Mouse (Mus musculus) midbrain, embryonic 14.5 days (tissue): ENCODE data around the gene Fem1b. TPM values are rescaled to one million over a fixed set of nuclear protein-coding genes. Genes with fewer than 3 reads are reported as not detected.
"Not testable (repeated sequence)": the region's sequence is repeated elsewhere in the genome, so short reads cannot be mapped to it uniquely, and the experiment has no call there.

Source experiments
- ATAC-seq: fragments of 200-750 bp; cut with Nextera tagmentation; 2 replicates; pipeline ENCODE4 v1.8.0; 2017; ENCODE audit warnings: moderate number of reproducible peaks, moderate library complexity; ENCODE audit not compliant: low FRiP score, low TSS enrichment
- DNase-seq: peaks from one replicate; pipeline ENCODE4 v3.0.0-alpha.2; 2015
- H3K27ac ChIP-seq: fragments of 300-500 bp; sonication (generic); replicated peaks from 2 replicates; pipeline ENCODE4 v1.5.1; 2014; ENCODE audit warnings: mild to moderate bottlenecking, low read depth, low read length, moderate library complexity
- H3K27me3 ChIP-seq: fragments of 300-500 bp; sonication (generic); 2 replicates; pipeline ENCODE4 v1.6.1; 2014; ENCODE audit warnings: low read length, control low read depth, mixed read lengths; ENCODE audit not compliant: control insufficient read depth, insufficient read depth
- H3K36me3 ChIP-seq: fragments of 300-500 bp; sonication (generic); 2 replicates; pipeline ENCODE4 v1.6.1; 2014; ENCODE audit warnings: low read length, control low read depth; ENCODE audit not compliant: control insufficient read depth, insufficient read depth
- H3K4me1 ChIP-seq: fragments of 300-500 bp; sonication (generic); 2 replicates; pipeline ENCODE4 v1.6.1; 2014; ENCODE audit warnings: mild to moderate bottlenecking, antibody characterized with exemption, low read length, control low read depth; ENCODE audit not compliant: control insufficient read depth, insufficient read depth
- H3K4me2 ChIP-seq: fragments of 300-500 bp; sonication (generic); 2 replicates; pipeline ENCODE4 v1.6.1; 2014; ENCODE audit warnings: mild to moderate bottlenecking, low read length, moderate library complexity
- H3K4me3 ChIP-seq: fragments of 300-500 bp; sonication (generic); replicated peaks from 2 replicates; pipeline ENCODE4 v1.5.1; 2014; ENCODE audit warnings: low read depth, low read length
- H3K9ac ChIP-seq: fragments of 300-500 bp; sonication (generic); replicated peaks from 2 replicates; pipeline ENCODE4 v1.6.1; 2014; ENCODE audit warnings: mild to moderate bottlenecking, low read length, moderate library complexity
- H3K9me3 ChIP-seq: fragments of 300-500 bp; sonication (generic); 2 replicates; pipeline ENCODE4 v1.6.1; 2016; ENCODE audit warnings: low read length, control low read depth, mixed read lengths; ENCODE audit not compliant: control insufficient read depth
- WGBS: fragments of 180-500 bp; shearing (Covaris S2); extraction: QIAGEN DNeasy Blood & Tissue Kit; methylation state at CpG from one replicate; pipeline ENCODE4 v1.1.7; 2014; 5-methylcytosine and 5-hydroxymethylcytosine counted together
- polyA plus RNA-seq: library from polyadenylated mRNA; unstranded; fragments of >200 nt; fragmentation: Nextera tagmentation; extraction: Ambion mirVana; gene quantifications from 2 replicates; pipeline ENCODE4 v1.2.1, GENCODE M21; 2014

The Fem1b gene
- polyA plus RNA-seq, 1 experiment from 2014 or later: 103 TPM

DNA sequence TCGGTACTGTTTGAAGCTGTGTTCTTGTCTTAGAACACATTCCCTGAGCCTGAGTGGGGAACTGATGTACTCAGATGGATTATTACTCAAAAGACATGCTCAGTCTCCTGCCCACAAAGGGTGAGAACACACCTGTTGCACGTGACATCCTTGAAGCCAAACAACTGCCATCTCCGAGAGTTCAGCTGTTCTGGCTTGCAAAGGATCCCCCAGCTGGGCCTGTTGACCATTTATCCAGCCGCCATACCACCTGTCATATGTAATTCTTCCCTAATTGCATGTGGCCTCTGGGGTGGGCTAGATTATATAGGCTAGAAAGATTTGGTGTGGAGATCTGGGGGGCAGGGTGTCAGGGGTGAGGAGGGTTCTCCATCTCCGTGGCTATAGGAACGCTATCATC lies 9.1 kb upstream of the Fem1b start:
- no peaks in the 10 kb centered on the region for H3K9me3 ChIP-seq
- WGBS: 92% methylated on average over 6 of the region's 6 CpGs
- no peak overlapping the region for H3K27ac ChIP-seq
- no peaks in the 10 kb centered on the region for H3K36me3 ChIP-seq
- DNase-seq: no peak
- no peaks in the 10 kb centered on the region for H3K27me3 ChIP-seq
- H3K4me2 ChIP-seq: no peak overlapping the region
- no peak overlapping the region for H3K4me3 ChIP-seq
- ATAC-seq: no peak
- H3K9ac ChIP-seq: no peak overlapping the region
- H3K4me1 ChIP-seq: peaks cover 6% of the 10 kb centered on the region

DNA sequence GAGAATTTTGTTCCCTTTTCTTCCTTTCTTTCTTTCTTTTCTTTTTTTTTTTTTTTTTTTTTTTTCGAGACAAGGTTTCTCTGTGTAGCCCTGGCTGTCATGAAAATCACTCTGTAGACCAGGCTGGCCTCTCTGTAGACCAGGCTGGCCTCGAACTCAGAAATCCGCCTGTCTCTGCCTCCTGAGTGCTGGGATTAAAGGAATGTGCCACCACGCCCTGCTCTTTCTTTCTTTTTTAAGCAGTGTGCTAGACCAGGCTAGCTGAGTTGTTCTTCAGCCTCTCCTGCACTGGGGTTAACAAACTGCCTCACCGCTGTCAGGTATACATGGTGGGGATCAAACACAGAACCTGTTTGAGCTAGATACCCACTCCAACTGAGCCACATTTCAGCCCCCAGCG lies 8.2 kb upstream of the Fem1b start:
- H3K4me1 ChIP-seq, H3K27me3 ChIP-seq, H3K9ac ChIP-seq, H3K27ac ChIP-seq, H3K9me3 ChIP-seq, H3K36me3 ChIP-seq, H3K4me2 ChIP-seq, H3K4me3 ChIP-seq, ATAC-seq, DNase-seq: not testable (repeated sequence)
- WGBS: 84% methylated on average over 6 of the region's 6 CpGs

DNA sequence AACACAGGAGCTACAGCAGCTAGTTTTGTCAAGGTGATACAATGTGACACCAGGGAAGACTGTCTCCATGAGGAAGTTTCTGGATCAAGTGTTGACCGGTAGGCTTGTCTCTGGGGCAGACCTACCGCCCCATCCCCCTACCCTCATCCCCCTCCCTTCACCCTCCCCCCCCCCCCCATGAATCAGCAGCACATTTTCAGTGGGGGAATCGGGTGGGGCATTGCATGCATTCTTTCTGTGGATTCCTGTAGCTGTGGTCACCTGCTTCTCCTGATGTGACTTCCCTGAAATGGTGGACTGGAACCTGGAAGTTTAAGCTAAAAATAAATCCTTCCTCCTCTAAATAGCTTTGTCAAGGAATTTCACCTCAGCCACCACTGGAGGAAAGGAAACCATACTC lies 7.8 kb upstream of the Fem1b start:
- no peak overlapping the region for H3K27ac ChIP-seq
- H3K36me3 ChIP-seq: no peaks in the 10 kb centered on the region
- no peak overlapping the region for H3K4me2 ChIP-seq
- no peak overlapping the region for H3K4me3 ChIP-seq
- no peak overlapping the region for H3K9ac ChIP-seq
- 87% methylated on average over 3 of the region's 3 CpGs for WGBS
- DNase-seq (no peak), ATAC-seq (no peak)
- no peaks in the 10 kb centered on the region for H3K9me3 ChIP-seq
- no peaks in the 10 kb centered on the region for H3K4me1 ChIP-seq
- H3K27me3 ChIP-seq: no peaks in the 10 kb centered on the region

- 78% methylated on average over 4 of the region's 4 CpGs for WGBS
- ATAC-seq: no peak
- H3K27ac ChIP-seq: no peak overlapping the region
Measured at GRCm38 (mm10) chr9:62817828-62818614, 6.3 kb upstream of the Fem1b start.

DNA sequence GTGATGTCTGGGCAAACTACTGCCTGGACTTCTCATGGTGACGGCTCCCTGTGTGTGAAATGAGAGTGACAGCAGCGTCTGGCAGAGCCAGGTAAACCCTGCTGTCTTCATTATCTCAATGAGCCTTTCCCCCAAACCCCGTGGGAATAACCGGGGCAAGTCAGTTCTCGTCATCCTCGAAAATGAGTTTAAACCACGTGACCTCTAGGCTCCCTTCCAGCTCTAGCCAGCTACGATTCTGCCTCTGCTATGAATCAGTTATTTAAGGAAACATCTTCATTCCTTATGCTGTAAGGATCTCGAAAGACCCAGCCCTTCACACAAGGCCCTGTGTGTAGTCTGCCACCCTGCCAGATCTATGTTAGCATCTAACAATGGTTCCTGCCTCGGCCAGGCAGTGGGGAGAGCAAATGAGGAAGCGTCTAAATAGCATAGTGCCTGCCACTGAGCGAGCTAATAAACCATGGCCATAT lies 5.4 kb upstream of the Fem1b start:
- 0 out of 2 replicates have a peak overlapping the region, but pooled peaks have one; percentile 37 for H3K27ac ChIP-seq

More at GRCm38 (mm10) chr9:62817828-62818614, 6.3 kb upstream of the Fem1b start:
- DNase-seq: no peak
- no peaks in the 10 kb centered on the region for H3K9me3 ChIP-seq
- H3K27me3 ChIP-seq: no peaks in the 10 kb centered on the region
- H3K9ac ChIP-seq: no peak overlapping the region
- no peak overlapping the region for H3K4me3 ChIP-seq
- no peaks in the 10 kb centered on the region for H3K36me3 ChIP-seq
- H3K4me2 ChIP-seq: no peak overlapping the region
- H3K4me1 ChIP-seq: no peaks in the 10 kb centered on the region

GRCm38 (mm10) chr9:62816323-62817098 lies 4.8 kb upstream of the Fem1b start:
- no peak overlapping the region for H3K27ac ChIP-seq
- DNase-seq (no peak), ATAC-seq (no peak)
- no peaks in the 10 kb centered on the region for H3K27me3 ChIP-seq
- no peaks in the 10 kb centered on the region for H3K36me3 ChIP-seq
- no peaks in the 10 kb centered on the region for H3K9me3 ChIP-seq
- H3K4me3 ChIP-seq: no peak overlapping the region
- H3K4me1 ChIP-seq: peaks cover 5% of the 10 kb centered on the region
- 85% methylated on average over 9 of the region's 9 CpGs for WGBS
- no peak overlapping the region for H3K9ac ChIP-seq
- H3K4me2 ChIP-seq: no peak overlapping the region

More for the DNA sequence above, 5.4 kb upstream of the Fem1b start:
- H3K9me3 ChIP-seq: no peaks in the 10 kb centered on the region
- H3K9ac ChIP-seq: no peak overlapping the region
- H3K36me3 ChIP-seq: no peaks in the 10 kb centered on the region
- no peak for ATAC-seq
- H3K4me3 ChIP-seq: no peak overlapping the region
- DNase-seq: peak; percentile 65
- WGBS: 50% methylated on average over 12 of the region's 12 CpGs
- H3K4me2 ChIP-seq: no peak overlapping the region
- peaks cover 5% of the 10 kb centered on the region for H3K4me1 ChIP-seq
- no peaks in the 10 kb centered on the region for H3K27me3 ChIP-seq

GRCm38 (mm10) chr9:62814751-62815150 lies 3.0 kb upstream of the Fem1b start:
- Histone ChIP-seq H3K9ac (no peak overlapping the region), H3K4me1 (peaks cover 5% of the 10 kb centered on the region), H3K9me3 (no peaks in the 10 kb centered on the region), H3K27ac (no peak overlapping the region), H3K4me3 (no peak overlapping the region), H3K36me3 (no peaks in the 10 kb centered on the region), H3K27me3 (no peaks in the 10 kb centered on the region), H3K4me2 (no peak overlapping the region)
- ATAC-seq (no peak), DNase-seq (no peak)
- 95% methylated on average over 2 of the region's 2 CpGs for WGBS

DNA sequence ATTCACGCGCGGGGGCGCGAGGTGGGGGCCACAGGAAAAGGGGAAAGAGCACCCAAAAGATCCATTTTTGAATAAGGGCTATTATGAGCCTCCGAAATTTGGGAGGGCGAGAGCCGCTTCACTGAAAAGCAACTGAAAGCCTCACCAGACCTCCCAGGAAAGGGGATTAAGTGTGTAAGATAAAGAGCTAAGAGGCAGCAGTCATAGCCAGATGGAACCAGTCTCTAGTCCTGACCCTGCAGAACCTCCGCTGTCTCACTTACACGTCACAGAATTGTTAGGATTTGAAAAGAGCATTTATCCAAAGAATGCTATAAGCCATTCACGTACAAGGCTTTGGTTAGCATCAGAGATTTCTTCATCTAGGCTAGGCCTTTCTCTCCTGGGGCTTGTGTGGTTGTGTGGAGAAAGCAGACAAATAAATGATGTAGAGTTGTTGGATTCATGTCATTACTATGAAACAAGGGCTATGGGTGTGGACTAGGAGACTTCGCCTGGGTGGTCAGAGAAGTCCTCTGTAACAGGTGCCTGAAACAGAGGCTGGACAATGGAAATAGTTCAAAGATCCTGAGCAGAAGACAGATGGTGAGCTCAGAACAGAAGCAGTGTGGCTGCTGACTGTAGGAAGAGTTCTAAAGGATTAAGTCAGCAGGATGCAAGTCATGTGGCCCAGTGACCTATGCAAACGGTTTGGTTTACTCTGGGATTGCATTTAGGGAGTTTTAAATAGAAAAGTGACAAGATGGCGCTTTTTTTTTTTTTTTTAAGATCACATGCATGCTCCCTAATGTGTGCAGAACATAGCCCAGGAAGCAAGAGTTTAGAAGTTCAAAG lies 699 bp upstream of the Fem1b start:
- WGBS: 3% methylated on average over 14 of the region's 14 CpGs
- peak; percentile 42; the same call in 1 of the 2 replicates for ATAC-seq
- peak; percentile 58 for DNase-seq

More for the DNA sequence above, 699 bp upstream of the Fem1b start:
- H3K36me3 ChIP-seq: no peaks in the 10 kb centered on the region
- peaks cover 19% of the 10 kb centered on the region for H3K4me1 ChIP-seq
- peak overlapping the region; percentile 88 for H3K4me2 ChIP-seq
- H3K27me3 ChIP-seq: no peaks in the 10 kb centered on the region
- H3K4me3 ChIP-seq: peak overlapping the region; percentile 94
- H3K9me3 ChIP-seq: no peaks in the 10 kb centered on the region
- peak overlapping the region; percentile 98 for H3K27ac ChIP-seq
- peak overlapping the region; percentile 93 for H3K9ac ChIP-seq
